Mouse (Mus musculus) CH12.LX (cell line): ENCODE data around the gene Slc38a3. TPM values are rescaled to one million over a fixed set of nuclear protein-coding genes. Genes with fewer than 3 reads are reported as not detected.

Experiments
- DNase-seq: peaks from one replicate; pipeline ENCODE4 v3.0.0-alpha.2; 2013; ENCODE audit errors: extremely low read depth
- H3K27ac ChIP-seq: 2 replicates; pipeline ENCODE4 v1.5.1; 2012; ENCODE audit warnings: low read depth, mild to moderate bottlenecking, control low read depth, moderate library complexity; ENCODE audit not compliant: insufficient read depth
- H3K27me3 ChIP-seq: replicated peaks from 2 replicates; pipeline ENCODE3; 2012; ENCODE audit warnings: inconsistent platforms
- H3K36me3 ChIP-seq, 2 experiments: replicated peaks in 1 of 2; 2 replicates each; pipeline versions ENCODE3 to v1.6.1; 2012; ENCODE audit warnings: inconsistent platforms in 1 of 2, low read length in 1 of 2, mild to moderate bottlenecking in 1 of 2, mixed read lengths in 1 of 2, moderate library complexity in 1 of 2; ENCODE audit not compliant: control insufficient read depth in 1 of 2, insufficient read depth in 1 of 2
- H3K4me1 ChIP-seq, 2 experiments: 2 replicates each; pipeline ENCODE4 v1.6.1; 2012; ENCODE audit warnings: inconsistent platforms in 1 of 2, moderate library complexity in 1 of 2; ENCODE audit not compliant: insufficient read depth in 2 of 2, control insufficient read depth in 1 of 2
- H3K4me2 ChIP-seq: 2 replicates; pipeline ENCODE4 v1.6.1; 2012; ENCODE audit warnings: low read depth, mild to moderate bottlenecking, control low read depth; ENCODE audit not compliant: poor library complexity, insufficient read depth, severe bottlenecking
- H3K4me3 ChIP-seq, 3 experiments: fragments of 150-350 bp in 1 of 3; sonication (generic) in 1 of 3; replicated peaks in 1 of 3; 2 replicates each; pipeline versions ENCODE3 to v1.5.1; 2011 to 2012; ENCODE audit warnings: low read depth in 2 of 3, low read length in 2 of 3, mild to moderate bottlenecking in 2 of 3, moderate library complexity in 2 of 3, control low read depth in 1 of 3, improper control_type of control experiment in 1 of 3, inconsistent platforms in 1 of 3, mixed read lengths in 1 of 3; ENCODE audit not compliant: poor library complexity in 1 of 3
- H3K79me2 ChIP-seq: replicated peaks from 2 replicates; pipeline ENCODE4 v1.6.1; 2012; ENCODE audit warnings: mild to moderate bottlenecking, moderate library complexity; ENCODE audit not compliant: control insufficient read depth, poor library complexity, insufficient read depth, severe bottlenecking; ENCODE audit errors: extremely low read depth
- H3K9ac ChIP-seq: 2 replicates; pipeline ENCODE4 v1.6.1; 2012; ENCODE audit warnings: low read depth, mild to moderate bottlenecking, control low read depth, moderate library complexity; ENCODE audit not compliant: insufficient read depth
- H3K9me3 ChIP-seq: replicated peaks from 2 replicates; pipeline ENCODE3; 2012; ENCODE audit warnings: low read length, inconsistent platforms, mixed read lengths
- BHLHE40 ChIP-seq: IDR thresholded peaks from 2 replicates; pipeline ENCODE4 v1.6.1; 2011; ENCODE audit warnings: mild to moderate bottlenecking, low read depth, low read length, improper control_type of control experiment
- CTCF ChIP-seq, 2 experiments: IDR thresholded peaks in 1 of 2; conservative IDR thresholded peaks in 1 of 2; 2 replicates each; pipeline ENCODE4 v1.5.1; 2011 to 2012; ENCODE audit warnings: low read depth in 2 of 2, low read length in 2 of 2, improper control_type of control experiment in 1 of 2, inconsistent platforms in 1 of 2, mild to moderate bottlenecking in 1 of 2, moderate library complexity in 1 of 2
- ELF1 ChIP-seq: IDR thresholded peaks from 2 replicates; pipeline ENCODE4 v1.6.1; 2014; ENCODE audit warnings: low read depth, mild to moderate bottlenecking, inconsistent platforms, low read length, improper control_type of control experiment
- GABPA ChIP-seq: IDR thresholded peaks from 2 replicates; pipeline ENCODE4 v1.6.1; 2012; ENCODE audit warnings: low read depth, low read length, improper control_type of control experiment, inconsistent platforms; ENCODE audit not compliant: insufficient replicate concordance
- HCFC1 ChIP-seq: IDR thresholded peaks from 2 replicates; pipeline ENCODE4 v1.6.1; 2012; ENCODE audit warnings: low read depth, mild to moderate bottlenecking, inconsistent platforms, low read length, improper control_type of control experiment
- JUND ChIP-seq: conservative IDR thresholded peaks from 2 replicates; pipeline ENCODE4 v1.6.1; 2011; ENCODE audit warnings: low read depth, low read length, improper control_type of control experiment
- KAT2A ChIP-seq: IDR thresholded peaks from 2 replicates; pipeline ENCODE4 v1.6.1; 2012; ENCODE audit warnings: low read length, improper control_type of control experiment, inconsistent platforms; ENCODE audit not compliant: insufficient replicate concordance
- MAFK ChIP-seq: IDR thresholded peaks from 2 replicates; pipeline ENCODE4 v1.6.1; 2011; ENCODE audit warnings: low read length, improper control_type of control experiment; ENCODE audit not compliant: insufficient replicate concordance
- MAX ChIP-seq: IDR thresholded peaks from 2 replicates; pipeline ENCODE4 v1.6.1; 2011; ENCODE audit warnings: low read length, improper control_type of control experiment
- MAZ ChIP-seq: IDR thresholded peaks from 2 replicates; pipeline ENCODE4 v1.6.1; 2012; ENCODE audit warnings: low read depth, mild to moderate bottlenecking, inconsistent platforms, low read length, improper control_type of control experiment, moderate library complexity
- NELFE ChIP-seq: IDR thresholded peaks from 2 replicates; pipeline ENCODE4 v1.6.1; 2011; ENCODE audit warnings: low read depth, low read length, improper control_type of control experiment
- PAX5 ChIP-seq: IDR thresholded peaks from 2 replicates; pipeline ENCODE4 v1.6.1; 2012; ENCODE audit warnings: low read length, inconsistent platforms, mixed read lengths
- POLR2A ChIP-seq: IDR thresholded peaks from 2 replicates; pipeline ENCODE4 v1.6.1; 2011; ENCODE audit warnings: low read depth, mild to moderate bottlenecking, improper control_type of control experiment, low read length
- RAD21 ChIP-seq: IDR thresholded peaks from 2 replicates; pipeline ENCODE4 v1.6.1; 2011; ENCODE audit warnings: low read depth, mild to moderate bottlenecking, low read length, improper control_type of control experiment, moderate library complexity
- SIN3A ChIP-seq: IDR thresholded peaks from 2 replicates; pipeline ENCODE4 v1.6.1; 2012; ENCODE audit warnings: low read length, improper control_type of control experiment, inconsistent platforms
- TCF12 ChIP-seq: IDR thresholded peaks from 2 replicates; pipeline ENCODE4 v1.6.1; 2014; ENCODE audit warnings: low read depth, mild to moderate bottlenecking, inconsistent platforms, low read length, improper control_type of control experiment
- USF1 ChIP-seq: IDR thresholded peaks from 2 replicates; pipeline ENCODE4 v1.6.1; 2014; ENCODE audit warnings: low read depth, mild to moderate bottlenecking, inconsistent platforms, low read length, improper control_type of control experiment
- USF2 ChIP-seq: conservative IDR thresholded peaks from 2 replicates; pipeline ENCODE4 v1.6.1; 2011; ENCODE audit warnings: low read depth, low read length, improper control_type of control experiment
- dilution Hi-C: fragments of 300-500 bp; cut with MboI; formaldehyde crosslinking; loops from 2 replicates; pipeline ENCODE4 v1.14.3; 2020; ENCODE audit warnings: low sequenced_read_pairs; ENCODE audit not compliant: extremely low pct_unique_long_range_greater_than_20kb, extremely low pct_ligation_motif_present
- in situ Hi-C: fragments of 300-500 bp; cut with MboI; formaldehyde crosslinking; loops from 3 replicates; pipeline ENCODE4 v1.14.3; 2019; ENCODE audit warnings: low sequenced_read_pairs, low pct_ligation_motif_present, low pct_unique_long_range_greater_than_20kb, mixed read lengths
- polyA plus RNA-seq: library from polyadenylated mRNA; unstranded; fragments of >175 nt; gene quantifications from 2 replicates; pipeline ENCODE4 v1.2.1, GENCODE M21; 2012; ENCODE audit warnings: low read depth; ENCODE audit not compliant: insufficient read length
- total RNA-seq, 2 experiments: library from RNA; depleted of rRNA; stranded (reverse); fragments of 300-350 nt in 1 of 2; fragments of >200 nt in 1 of 2; gene quantifications; 2 replicates each; pipeline ENCODE4 v1.2.3; 2012 to 2014

The Slc38a3 gene
- total and polyA plus RNA-seq, 3 experiments: 0.04 TPM; not detected in 2

DNA sequence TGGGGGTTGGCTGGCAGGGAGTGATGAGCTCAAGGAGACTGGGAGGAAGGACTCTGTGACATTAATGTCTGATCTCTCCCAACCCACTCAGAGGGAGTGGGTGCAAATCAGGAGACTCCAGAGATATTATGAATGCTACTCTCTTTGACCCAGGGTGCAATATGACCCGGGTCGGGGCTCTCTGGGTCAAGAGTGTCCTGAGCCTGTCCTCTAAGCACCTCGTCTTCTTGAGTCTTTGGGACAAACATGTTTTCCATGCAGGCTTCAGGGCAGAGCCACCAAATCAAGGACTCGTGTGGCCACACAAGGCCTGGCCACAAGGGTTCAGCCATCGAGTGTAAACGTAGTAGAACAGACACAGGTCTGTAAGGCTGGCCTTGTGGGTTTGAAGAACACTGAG is 11.2 kb downstream of the Slc38a3 start:
- no peak overlapping the region for H3K27ac ChIP-seq
- H3K4me1 ChIP-seq: peaks cover 14 to 16% of the 10 kb centered on the region in 2 experiments
- no peak overlapping the region for H3K9ac ChIP-seq
- H3K79me2 ChIP-seq: no peaks in the 10 kb centered on the region
- H3K4me2 ChIP-seq: no peak overlapping the region
- no peaks in the 10 kb centered on the region for H3K36me3 ChIP-seq
- in situ Hi-C loops: no loop called here
- H3K9me3 ChIP-seq: no peaks in the 10 kb centered on the region
- TF ChIP-seq BHLHE40 (no peak), SIN3A (no peak), ELF1 (no peak), NELFE (no peak), MAZ (no peak), PAX5 (no peak), POLR2A (no peak), JUND (no peak)
- no peak overlapping the region for H3K4me3 ChIP-seq
- dilution Hi-C loops: no loop called here
- DNase-seq: no peak
- H3K27me3 ChIP-seq: peaks cover 88% of the 10 kb centered on the region

GRCm38 (mm10) chr9:107657144-107657543 is 12.2 kb downstream of the Slc38a3 start:
- dilution Hi-C loops: no loop called here

GRCm38 (mm10) chr9:107654585-107654984 is 14.7 kb downstream of the Slc38a3 start:
- H3K9ac ChIP-seq: no peak overlapping the region
- no peak overlapping the region for H3K4me2 ChIP-seq
- no peak overlapping the region for H3K4me3 ChIP-seq
- no peaks in the 10 kb centered on the region for H3K9me3 ChIP-seq
- H3K79me2 ChIP-seq: no peaks in the 10 kb centered on the region
- H3K36me3 ChIP-seq: no peaks in the 10 kb centered on the region
- peaks cover 14 to 16% of the 10 kb centered on the region in 2 experiments for H3K4me1 ChIP-seq
- no peak for TF ChIP-seq HCFC1
- no peak for TF ChIP-seq ELF1
- no peak for TF ChIP-seq CTCF (conservative IDR thresholded peaks at IDR 0.05 in 1 of 2, IDR thresholded peaks at IDR 0.05 in 1 of 2; ENCODE audit: low read depth in 2 of 2, low read length in 2 of 2)
- no peak for TF ChIP-seq MAX
- TF ChIP-seq USF2: no peak
- no peak for TF ChIP-seq SIN3A
- TF ChIP-seq, all 38 proteins: peak for 0
- dilution Hi-C loops (no loop called here), in situ Hi-C loops (no loop called here)
- H3K27ac ChIP-seq: no peak overlapping the region
- peaks cover 85% of the 10 kb centered on the region for H3K27me3 ChIP-seq
- no peak for DNase-seq

More at GRCm38 (mm10) chr9:107657144-107657543, 12.2 kb downstream of the Slc38a3 start:
- no peaks in the 10 kb centered on the region for H3K79me2 ChIP-seq
- H3K9ac ChIP-seq: no peak overlapping the region
- H3K4me1 ChIP-seq: peaks cover 14 to 16% of the 10 kb centered on the region in 2 experiments
- no peak overlapping the region for H3K4me2 ChIP-seq
- no peak for DNase-seq
- TF ChIP-seq MAFK (no peak), USF1 (no peak), RAD21 (no peak), KAT2A (no peak), MAX (no peak), GABPA (no peak), TCF12 (no peak)
- in situ Hi-C loops: no loop called here
- peaks cover 81% of the 10 kb centered on the region for H3K27me3 ChIP-seq
- no peak overlapping the region for H3K4me3 ChIP-seq
- H3K27ac ChIP-seq: no peak overlapping the region
- no peaks in the 10 kb centered on the region for H3K9me3 ChIP-seq
- H3K36me3 ChIP-seq: no peaks in the 10 kb centered on the region
